Mouse (Mus musculus) brain, adult 2 months (tissue): ENCODE results near the gene Mrpl52.

Experiments used
- DNase-seq: peaks from one replicate; pipeline ENCODE4 v3.0.0; 2011; ENCODE audit warnings: low read depth, low spot score

The Mrpl52 gene

DNA sequence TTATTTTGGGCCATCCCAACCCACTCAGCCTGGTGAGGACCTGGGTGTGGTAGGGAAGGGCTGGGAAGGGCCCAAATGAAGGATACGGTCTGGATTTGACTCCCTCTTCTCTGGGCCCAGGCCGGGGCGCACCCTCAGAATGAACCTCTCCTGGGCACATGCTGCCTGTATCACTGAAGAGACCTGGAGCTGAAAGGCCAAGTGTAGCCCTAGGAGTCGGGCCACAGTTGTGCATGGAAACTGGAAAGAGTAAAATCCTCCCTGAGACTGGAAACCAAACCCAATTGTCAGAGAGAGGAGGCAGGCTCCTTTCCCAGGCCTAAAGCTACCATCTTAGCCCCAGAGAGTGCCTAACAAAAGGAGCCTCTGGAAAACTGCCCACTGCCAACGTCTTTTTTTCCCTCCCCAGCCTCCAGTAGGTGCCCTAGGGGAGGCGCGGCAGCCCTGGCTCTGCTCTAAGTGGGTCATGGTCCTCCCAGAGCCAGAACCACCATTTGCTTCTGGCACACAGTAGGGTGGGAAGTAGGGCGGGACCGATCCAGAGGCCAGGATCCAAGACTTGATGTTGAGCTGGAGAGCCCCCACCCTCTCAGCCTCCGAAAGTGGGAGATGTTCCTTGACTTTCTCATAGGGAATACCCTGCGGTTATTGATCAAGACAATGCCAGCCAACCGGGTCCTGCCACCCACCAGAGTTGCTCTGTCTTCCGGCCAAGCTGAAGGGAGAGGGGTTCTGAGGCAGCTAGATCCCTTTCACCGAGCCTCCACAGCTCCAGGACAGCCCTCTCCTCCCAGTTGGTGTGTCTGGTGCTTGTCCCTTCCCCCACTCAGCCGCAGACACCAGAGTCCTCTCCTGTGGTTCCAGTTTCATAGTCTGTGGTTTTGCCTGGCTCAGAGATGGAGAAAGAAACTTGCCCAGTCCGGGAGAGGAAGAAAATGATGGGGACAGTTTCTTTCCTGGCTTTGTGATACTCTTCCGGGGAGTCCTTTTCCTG is 6.4 kb downstream of the Mrpl52 start:
- no peak for DNase-seq

DNA sequence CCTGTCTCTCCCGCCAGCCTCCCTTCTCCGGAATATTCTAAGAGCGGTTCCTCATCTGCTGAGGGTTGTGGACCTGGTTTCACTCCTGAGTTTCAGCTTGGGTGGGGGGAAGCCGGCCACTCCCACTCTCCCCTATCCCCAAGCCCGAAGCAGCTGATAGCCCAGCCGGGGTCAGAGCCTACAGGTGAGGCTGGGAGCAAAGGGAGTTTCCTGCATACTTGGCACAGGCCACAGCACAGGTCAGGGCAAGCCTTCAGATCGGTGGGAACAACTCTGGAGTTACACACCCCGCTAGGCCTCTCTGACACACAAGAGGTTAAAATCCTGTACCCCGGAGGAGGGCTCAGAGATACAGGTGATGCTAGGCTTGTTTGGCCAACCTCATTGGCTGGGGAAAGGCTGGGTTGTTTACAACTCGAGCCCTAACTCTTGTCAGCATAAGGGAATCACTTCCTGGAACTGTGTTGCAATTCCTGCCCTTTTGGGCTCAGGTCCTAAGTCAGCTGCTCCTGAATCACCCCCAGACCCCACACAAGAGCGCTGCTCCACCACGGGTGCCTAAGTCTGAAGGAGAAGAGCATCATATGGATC is 7.3 kb downstream of the Mrpl52 start:
- DNase-seq, result no peak

GRCm38 (mm10) chr14:54435194-54435918 is 8.6 kb downstream of the Mrpl52 start:
- no peak for DNase-seq

DNA sequence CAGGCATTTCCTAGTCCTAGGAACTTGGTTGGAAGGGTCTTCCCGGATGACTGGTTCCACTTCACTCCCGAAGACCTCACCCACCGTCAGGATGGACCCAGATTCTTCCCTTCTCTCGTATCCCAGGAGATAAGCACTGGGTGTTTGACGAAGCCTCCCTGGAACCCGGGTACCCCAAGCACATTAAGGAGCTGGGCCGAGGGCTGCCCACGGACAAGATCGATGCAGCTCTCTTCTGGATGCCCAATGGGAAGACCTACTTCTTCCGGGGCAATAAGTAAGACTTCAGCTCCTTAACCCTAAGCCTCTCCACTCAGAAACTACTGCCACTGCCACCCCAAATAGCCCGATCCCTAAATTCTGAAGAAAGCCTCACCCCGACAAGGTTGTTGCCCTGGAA is 12.4 kb downstream of the Mrpl52 start:
- no peak for DNase-seq

- DNase-seq, result no peak
These were observed 12.9 kb downstream of the Mrpl52 start for GRCm38 (mm10) chr14:54439610-54440009.

GRCm38 (mm10) chr14:54440538-54440937 is 13.8 kb downstream of the Mrpl52 start:
- no peak for DNase-seq

- DNase-seq, result no peak
These were observed 14.7 kb downstream of the Mrpl52 start for GRCm38 (mm10) chr14:54441365-54441764.

- DNase-seq, result no peak
These were observed 15.8 kb downstream of the Mrpl52 start for GRCm38 (mm10) chr14:54442548-54442947.

- DNase-seq, result no peak
These were observed 16.5 kb downstream of the Mrpl52 start for GRCm38 (mm10) chr14:54443196-54443595.

- DNase-seq, result peak; percentile 45
These were observed 17.3 kb downstream of the Mrpl52 start for GRCm38 (mm10) chr14:54443712-54444618.

GRCm38 (mm10) chr14:54445476-54445875 is 18.8 kb downstream of the Mrpl52 start:
- no peak for DNase-seq

- no peak for DNase-seq
These were observed 26.9 kb downstream of the Mrpl52 start for GRCm38 (mm10) chr14:54453566-54453965.

GRCm38 (mm10) chr14:54454669-54455528 is 28.2 kb downstream of the Mrpl52 start:
- DNase-seq, result no peak

DNA sequence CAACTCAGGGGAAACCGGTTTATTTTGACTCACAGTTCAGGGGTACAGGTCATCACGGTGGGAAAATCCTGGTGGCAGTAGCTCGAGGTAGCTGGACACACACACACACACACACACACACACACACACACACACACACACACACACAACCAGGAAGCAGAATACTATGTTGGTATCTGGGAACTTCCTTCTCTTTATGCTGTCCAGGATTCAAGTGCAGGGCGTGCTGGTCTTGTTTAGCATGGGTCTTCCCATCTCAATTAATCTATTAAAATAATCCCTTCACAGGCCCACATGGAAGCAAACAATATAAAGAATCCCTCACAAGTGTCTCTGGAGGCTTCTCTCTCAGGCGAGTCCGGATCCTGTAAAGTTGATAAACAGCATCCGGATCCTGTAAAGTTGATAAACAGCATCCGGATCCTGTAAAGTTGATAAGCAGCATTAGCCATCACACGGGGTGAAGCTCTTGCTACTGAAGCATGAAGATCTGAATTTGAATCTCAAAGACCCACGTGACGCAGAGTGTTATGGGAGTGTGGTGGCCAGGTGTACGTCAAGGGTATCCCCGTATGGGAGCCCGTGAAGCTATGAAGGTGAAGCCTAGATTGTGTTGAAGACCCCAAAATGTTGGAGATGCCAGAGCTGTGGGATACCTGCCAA is 31.3 kb downstream of the Mrpl52 start:
- no peak for DNase-seq

DNA sequence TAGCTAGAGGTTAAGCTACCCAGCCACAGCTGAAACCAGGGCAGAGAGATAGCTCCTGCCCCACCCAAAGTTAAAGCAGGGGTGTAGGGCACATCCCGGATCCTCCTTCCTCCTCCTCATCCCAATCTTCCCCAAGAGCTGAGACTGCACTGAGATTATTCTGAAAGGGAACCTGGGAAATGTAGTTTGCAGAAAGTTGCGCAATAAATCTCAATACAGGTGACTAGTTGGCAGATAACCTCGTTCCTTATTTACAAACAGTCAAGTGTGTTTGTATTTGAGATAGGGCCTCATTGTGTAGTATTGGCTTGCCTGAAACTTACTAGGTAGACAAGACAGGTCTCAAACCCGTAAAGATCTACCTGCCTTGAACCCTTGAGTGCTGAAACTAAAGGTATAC is 35.4 kb downstream of the Mrpl52 start:
- no peak for DNase-seq

- no peak for DNase-seq
These were observed 36.6 kb downstream of the Mrpl52 start for GRCm38 (mm10) chr14:54463108-54463958.

- peak; percentile 92 for DNase-seq
These were observed 37.2 kb downstream of the Mrpl52 start, which contains the start of gene Lrp10 for GRCm38 (mm10) chr14:54463959-54464292. Gene Lrp10 (plus strand): TSS chr14:54464137.

- DNase-seq, result peak; percentile 79
These were observed 37.7 kb downstream of the Mrpl52 start for GRCm38 (mm10) chr14:54464293-54465005.
